Mouse (Mus musculus): ENCODE results near the gene Wasf2. TPM values are rescaled to one million over a fixed set of nuclear protein-coding genes. Genes with fewer than 3 reads are reported as not detected.

Wasf2 gene
- total RNA-seq, 2 experiments from 2014 or later: 32.0 to 33.1 TPM

DNA sequence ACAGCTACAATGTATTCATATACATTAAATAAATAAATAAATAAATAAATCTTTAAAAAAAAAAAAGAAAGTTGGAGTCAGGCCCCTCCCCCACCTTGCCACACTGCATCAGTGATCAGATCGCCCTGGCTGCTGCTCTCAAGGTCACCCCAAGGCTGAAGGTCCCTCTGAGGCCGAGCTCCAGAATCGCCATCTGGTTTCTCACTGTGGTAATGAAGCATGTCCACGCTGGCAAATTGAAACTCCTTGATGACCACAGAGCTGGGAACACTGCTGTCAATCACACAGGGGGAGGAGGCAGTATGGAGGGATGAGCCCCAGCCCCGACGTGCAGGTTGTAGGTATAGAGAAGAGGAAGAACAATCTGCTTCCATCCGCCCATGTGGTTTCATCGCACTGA, 97.3 kb downstream of the Wasf2 start:
- no peak for DNase-seq (ENCODE audit: low spot score in 2 of 2)
- TF ChIP-seq CTCF (conservative IDR thresholded peaks at IDR 0.05): no peak
- Histone ChIP-seq H3K4me3 (no peak overlapping the region), H3K27ac (no peak overlapping the region)

GRCm38 (mm10) chr4:133229582-133229981, 99.3 kb downstream of the Wasf2 start:
- no peak for DNase-seq (ENCODE audit: low spot score in 2 of 2)
- Histone ChIP-seq H3K27ac (peak overlapping the region; percentile 59; the same call in 1 of the 2 replicates), H3K4me3 (no peak overlapping the region)
- no peak for TF ChIP-seq CTCF (conservative IDR thresholded peaks at IDR 0.05)

DNA sequence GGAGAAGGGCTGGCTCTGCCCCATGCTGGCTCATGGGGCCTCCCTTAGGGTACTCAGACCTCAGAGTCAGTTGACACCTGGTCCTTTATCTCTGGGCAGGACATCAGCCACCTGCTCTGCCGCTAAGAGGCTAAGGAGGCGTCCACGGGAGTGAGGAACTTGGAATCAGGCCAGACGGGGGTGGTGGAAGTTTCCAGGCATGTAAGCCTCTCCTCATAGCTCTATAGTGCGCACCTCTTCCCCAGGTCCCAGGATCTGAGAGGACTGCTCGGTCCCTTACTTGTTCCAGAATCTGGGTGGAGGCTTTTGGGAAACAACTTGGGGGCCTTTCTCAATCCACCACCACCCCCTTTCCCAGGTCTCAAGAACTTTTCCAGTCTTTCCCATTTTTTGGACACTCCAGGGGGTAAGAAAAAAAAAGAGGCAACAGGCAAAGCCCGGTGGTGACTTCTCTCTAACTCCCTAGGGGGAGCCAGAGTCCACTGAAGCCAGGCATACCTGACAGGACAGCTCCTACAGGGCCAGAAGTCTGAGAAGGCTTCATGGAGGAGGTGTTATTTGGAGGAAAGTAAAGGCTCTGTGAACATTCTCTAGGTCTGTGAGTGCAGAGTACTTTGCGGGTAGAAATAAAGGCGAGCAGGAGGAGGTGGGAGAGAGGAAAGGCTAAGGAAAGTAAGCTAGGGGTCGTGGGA, 103.1 kb downstream of the Wasf2 start:
- Histone ChIP-seq H3K4me3 (no peak overlapping the region), H3K27ac (no peak overlapping the region)
- DNase-seq (ENCODE audit: low spot score in 2 of 2): no peak
- peak; percentile 78 for TF ChIP-seq CTCF (conservative IDR thresholded peaks at IDR 0.05)

- DNase-seq (ENCODE audit: low spot score in 2 of 2): no peak
- H3K4me3 ChIP-seq: no peak overlapping the region
- H3K27ac ChIP-seq: no peak overlapping the region
- no peak for TF ChIP-seq CTCF (conservative IDR thresholded peaks at IDR 0.05)
Measured at GRCm38 (mm10) chr4:133234771-133235170, 104.5 kb downstream of the Wasf2 start.

DNA sequence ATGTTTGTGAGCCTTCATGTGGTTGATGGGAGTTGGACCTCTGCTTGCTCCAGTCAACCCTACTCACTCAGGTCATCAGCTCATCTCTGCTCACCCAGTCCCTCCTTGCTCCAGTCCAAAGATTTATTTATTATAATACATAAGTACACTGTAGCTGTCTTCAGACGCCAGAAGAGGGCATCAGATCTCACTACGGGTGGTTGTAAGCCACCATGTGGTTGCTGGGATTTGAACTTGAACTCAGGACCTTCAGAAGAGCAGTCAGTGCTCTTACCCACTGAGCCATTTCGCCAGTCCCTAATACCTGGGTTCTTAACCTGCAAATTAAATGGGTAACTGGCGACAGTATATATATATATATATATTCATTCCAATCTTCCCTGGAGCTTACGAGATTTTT, 105.1 kb downstream of the Wasf2 start:
- DNase-seq (ENCODE audit: low spot score in 2 of 2): no peak
- peak; percentile 29; the same call in 1 of the 2 replicates for TF ChIP-seq CTCF (conservative IDR thresholded peaks at IDR 0.05)
- Histone ChIP-seq H3K4me3 (no peak overlapping the region), H3K27ac (no peak overlapping the region)

- H3K27ac ChIP-seq: no peak overlapping the region
- DNase-seq (ENCODE audit: low spot score in 2 of 2): no peak
- TF ChIP-seq CTCF (conservative IDR thresholded peaks at IDR 0.05): no peak
- H3K4me3 ChIP-seq: no peak overlapping the region
Measured at GRCm38 (mm10) chr4:133237911-133238310, 107.6 kb downstream of the Wasf2 start.

DNA sequence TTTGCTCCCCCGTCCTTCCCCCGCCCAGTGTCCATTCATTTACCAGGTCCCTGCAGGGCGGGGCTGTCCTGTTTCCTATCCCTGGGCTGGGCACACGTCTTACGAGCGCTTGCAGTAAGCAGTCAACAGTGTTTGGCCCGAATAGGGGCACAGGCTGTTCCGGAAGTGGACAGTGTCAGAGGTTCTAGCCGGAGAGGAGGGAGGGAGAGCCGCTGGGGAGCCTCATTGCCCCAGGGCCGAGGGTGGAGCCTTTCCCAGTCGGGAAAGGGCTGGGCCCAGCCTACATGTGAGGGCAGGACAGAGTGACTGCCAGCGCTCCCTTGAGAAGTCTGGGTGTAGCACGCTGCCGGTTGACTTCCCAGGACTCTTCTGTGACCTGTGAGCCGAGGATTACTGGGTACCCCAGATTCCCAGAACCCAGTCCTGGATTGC, 110.2 kb downstream of the Wasf2 start, which contains the start of gene Map3k6:
Gene Map3k6 (plus strand): TSS at position 329 of the 432 bp plus-strand sequence.
- no peak for TF ChIP-seq CTCF (conservative IDR thresholded peaks at IDR 0.05)
- H3K27ac ChIP-seq: peak within 1 kb of the TSS; percentile 98
- DNase-seq (ENCODE audit: low spot score in 2 of 2): no peak
- H3K4me3 ChIP-seq: peak within 1 kb of the TSS; percentile 87

DNA sequence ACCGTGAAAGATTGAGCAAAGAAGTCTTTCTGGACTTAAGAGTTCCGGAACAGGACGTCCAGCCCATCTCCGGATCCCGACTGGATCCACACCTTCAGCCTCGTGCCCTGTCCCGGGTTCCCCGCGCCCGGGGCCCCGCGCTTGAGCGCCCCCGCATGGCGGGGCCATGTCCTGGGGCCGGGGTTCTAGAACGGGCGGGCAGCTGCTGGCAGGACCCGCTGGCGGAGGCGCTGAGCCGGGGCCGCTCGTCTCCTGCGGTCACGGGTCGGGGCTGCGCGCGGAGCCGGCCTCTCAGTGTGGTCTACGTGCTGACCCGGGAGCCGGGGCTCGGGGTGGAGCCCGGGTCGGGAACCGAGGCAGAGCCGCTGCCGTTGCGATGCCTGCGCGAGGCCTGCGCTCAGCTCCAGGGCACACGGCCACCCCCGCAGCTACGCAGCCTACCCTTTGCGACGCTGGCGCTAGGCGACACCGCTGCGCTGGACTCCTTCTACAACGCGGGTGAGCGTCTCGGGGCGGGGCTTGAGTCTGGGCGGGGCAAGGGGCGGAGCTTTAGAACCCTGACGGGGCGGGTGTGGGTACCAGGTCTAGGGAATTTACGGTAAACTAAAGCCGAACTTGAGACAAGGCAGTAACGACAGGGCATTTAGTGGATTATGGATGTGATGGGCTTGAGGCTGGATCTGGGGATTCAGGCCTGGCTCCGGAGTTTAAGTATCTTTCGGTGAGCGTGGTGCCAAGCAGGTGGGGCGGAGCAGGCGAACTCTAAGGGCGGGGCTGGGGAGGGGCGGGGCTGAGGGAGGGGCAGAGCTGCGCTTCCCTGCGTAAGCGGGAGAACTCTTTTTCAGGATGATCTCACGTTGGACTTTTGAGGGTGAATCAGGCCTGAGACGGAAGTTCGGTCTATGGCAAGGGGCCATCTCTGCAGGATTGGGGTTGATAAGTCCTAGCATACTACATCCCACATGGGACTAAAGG, 110.9 kb downstream of the Wasf2 start:
- peak; percentile 85 to 86 for DNase-seq (ENCODE audit: low spot score in 2 of 2)
- H3K27ac ChIP-seq: peak overlapping the region; percentile 98
- peak; percentile 66 for TF ChIP-seq CTCF (conservative IDR thresholded peaks at IDR 0.05)

DNA sequence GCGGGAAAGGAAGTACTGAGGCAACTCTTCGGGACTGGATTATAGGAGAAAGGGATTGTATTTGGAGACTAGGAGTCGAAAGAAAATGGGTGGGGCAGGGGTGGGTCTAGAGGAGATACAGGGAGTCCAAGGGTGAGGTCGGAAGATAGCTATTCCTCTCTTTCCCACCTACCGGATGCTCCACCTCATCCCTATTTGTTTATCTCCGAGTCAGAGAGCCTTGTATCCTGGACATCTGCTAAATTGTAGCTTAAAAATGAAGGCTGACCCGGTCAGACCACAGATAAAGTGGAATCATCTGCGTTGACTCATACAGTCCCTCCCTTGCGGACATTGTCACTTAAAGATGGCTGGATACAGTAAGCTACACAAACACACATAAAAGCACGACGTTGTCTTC, 111.6 kb downstream of the Wasf2 start:
- DNase-seq (ENCODE audit: low spot score in 2 of 2): no peak
- Histone ChIP-seq H3K4me3 (peak overlapping the region; percentile 87), H3K27ac (peak overlapping the region; percentile 98; the same call in 1 of the 2 replicates)
- no peak for TF ChIP-seq CTCF (conservative IDR thresholded peaks at IDR 0.05)

More for the DNA sequence above, 110.9 kb downstream of the Wasf2 start:
- H3K4me3 ChIP-seq: peak overlapping the region; percentile 87

- H3K27ac ChIP-seq: no peak overlapping the region
- DNase-seq (ENCODE audit: low spot score in 2 of 2): no peak
- no peak for TF ChIP-seq CTCF (conservative IDR thresholded peaks at IDR 0.05)
- no peak overlapping the region for H3K4me3 ChIP-seq
Measured at GRCm38 (mm10) chr4:133242710-133243109, 112.4 kb downstream of the Wasf2 start.

GRCm38 (mm10) chr4:133243538-133243937, 113.2 kb downstream of the Wasf2 start:
- TF ChIP-seq CTCF (conservative IDR thresholded peaks at IDR 0.05): no peak
- no peak overlapping the region for H3K4me3 ChIP-seq
- no peak for DNase-seq (ENCODE audit: low spot score in 2 of 2)
- no peak overlapping the region for H3K27ac ChIP-seq

GRCm38 (mm10) chr4:133244289-133244688, 114.0 kb downstream of the Wasf2 start:
- Histone ChIP-seq H3K4me3 (no peak overlapping the region), H3K27ac (no peak overlapping the region)
- DNase-seq (ENCODE audit: low spot score in 2 of 2): no peak
- TF ChIP-seq CTCF (conservative IDR thresholded peaks at IDR 0.05): no peak

DNA sequence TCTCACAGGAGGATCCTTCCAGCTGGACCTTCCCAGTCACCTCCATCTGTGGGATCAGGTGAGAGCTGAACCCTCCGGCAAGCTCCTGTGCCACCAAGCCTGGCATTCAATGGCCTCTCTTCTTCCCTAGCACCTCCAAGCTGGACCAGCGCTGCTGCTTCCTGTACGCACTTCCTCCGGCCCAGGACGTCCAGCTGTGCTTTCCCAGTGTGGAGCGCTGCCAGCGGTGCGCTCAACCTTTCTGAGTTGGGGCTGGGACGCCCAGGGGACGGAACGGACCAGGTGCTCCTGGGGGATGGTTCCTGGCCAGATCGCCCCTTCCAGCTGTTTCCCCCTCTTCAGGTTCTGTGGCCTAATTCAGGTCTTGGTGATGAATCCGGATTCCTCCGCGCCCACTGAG, 116.8 kb downstream of the Wasf2 start:
- Histone ChIP-seq H3K4me3 (no peak overlapping the region), H3K27ac (no peak overlapping the region)
- no peak for DNase-seq (ENCODE audit: low spot score in 2 of 2)
- TF ChIP-seq CTCF (conservative IDR thresholded peaks at IDR 0.05): no peak
